Mouse (Mus musculus) heart, postnatal 0 days (tissue): ENCODE results near the gene Stard8.
"Not testable (repeated sequence)": the region's sequence is repeated elsewhere in the genome, so short reads cannot be mapped to it uniquely, and the experiment has no call there.

ENCODE experiments used
- CTCF ChIP-seq: IDR thresholded peaks from 2 replicates; pipeline ENCODE4 v1.5.1; 2016; ENCODE audit warnings: antibody characterized with exemption, control low read depth, low read depth
- EP300 ChIP-seq: IDR thresholded peaks from 2 replicates; pipeline ENCODE4 v1.6.1; 2016; ENCODE audit warnings: antibody characterized with exemption, low read depth

- TF ChIP-seq EP300, CTCF: not testable (repeated sequence)
Measured at GRCm38 (mm10) chrX:98986611-98987010, 16.4 kb upstream of the Stard8 start.
